Mouse (Mus musculus): ENCODE measurements around the gene Baz2b. TPM values are rescaled to one million over a fixed set of nuclear protein-coding genes. Genes with fewer than 3 reads are reported as not detected.

The Baz2b gene
- polyA plus RNA-seq, 1 experiment from 2014 or later, result 64.6 TPM

GRCm38 (mm10) chr2:59896837-59897236 lies 312.8 kb downstream of the Baz2b start:
- no peak overlapping the region for H3K4me2 ChIP-seq (replicated peaks)
- no peak overlapping the region for H3K9ac ChIP-seq
- no peak for ATAC-seq (ENCODE audit: low FRiP score, low read depth)
- peaks cover 36% of the 10 kb centered on the region for H3K36me3 ChIP-seq
- WGBS, result 46% methylated on average over 8 of the region's 8 CpGs
- H3K27ac ChIP-seq, result no peak overlapping the region; the same call in 1 of the 2 replicates
- H3K4me1 ChIP-seq, result peaks cover 14% of the 10 kb centered on the region
- H3K4me3 ChIP-seq, result no peak overlapping the region
- no peaks in the 10 kb centered on the region for H3K27me3 ChIP-seq
- no peaks in the 10 kb centered on the region for H3K9me3 ChIP-seq

- peaks cover 14% of the 10 kb centered on the region for H3K4me1 ChIP-seq
- no peak overlapping the region for H3K4me2 ChIP-seq (replicated peaks)
- no peak overlapping the region for H3K4me3 ChIP-seq
- H3K27ac ChIP-seq, result peak overlapping the region; percentile 48; the same call in 1 of the 2 replicates
- WGBS, result 56% methylated on average over 7 of the region's 7 CpGs
- H3K9ac ChIP-seq, result no peak overlapping the region
- peaks cover 33% of the 10 kb centered on the region for H3K36me3 ChIP-seq
- ATAC-seq (ENCODE audit: low FRiP score, low read depth), result no peak
- no peaks in the 10 kb centered on the region for H3K9me3 ChIP-seq
- H3K27me3 ChIP-seq, result no peaks in the 10 kb centered on the region
Measured at GRCm38 (mm10) chr2:59896400-59896799, 313.2 kb downstream of the Baz2b start.

DNA sequence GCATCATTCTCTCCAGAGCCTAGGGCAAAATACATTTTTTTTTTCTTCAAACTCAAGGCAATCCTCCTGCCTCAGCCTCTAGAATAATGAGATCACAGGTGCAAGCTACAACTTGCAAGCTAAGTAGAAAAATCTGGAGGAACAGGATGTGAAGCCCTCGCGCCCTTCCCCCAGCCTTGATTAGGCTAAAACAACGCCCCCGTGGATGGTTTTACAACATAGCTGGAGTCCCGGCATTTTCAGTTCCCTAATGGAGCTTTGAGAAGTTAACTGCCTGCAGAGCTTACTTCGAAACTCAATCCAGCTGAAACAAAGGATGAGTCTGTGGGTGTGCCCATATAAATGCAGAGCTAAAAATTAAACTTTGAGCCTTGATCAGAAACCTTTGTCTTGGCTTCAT lies 319.9 kb downstream of the Baz2b start:
- H3K27ac ChIP-seq, result no peak overlapping the region
- no peak overlapping the region for H3K4me2 ChIP-seq (replicated peaks)
- H3K4me3 ChIP-seq, result no peak overlapping the region
- H3K9ac ChIP-seq, result no peak overlapping the region
- no peaks in the 10 kb centered on the region for H3K27me3 ChIP-seq
- 60% methylated on average over 6 of the region's 6 CpGs for WGBS
- 0 out of 2 replicates have a peak, but pooled peaks cover 8% of the 10 kb centered on the region for H3K36me3 ChIP-seq
- ATAC-seq (ENCODE audit: low FRiP score, low read depth), result no peak
- H3K9me3 ChIP-seq, result no peaks in the 10 kb centered on the region
- H3K4me1 ChIP-seq, result no peaks in the 10 kb centered on the region

GRCm38 (mm10) chr2:59882742-59883281 lies 326.8 kb downstream of the Baz2b start:
- Histone ChIP-seq H3K4me1 (peaks cover 3% of the 10 kb centered on the region; the same call in 1 of the 2 replicates), H3K9me3 (peaks cover 4% of the 10 kb centered on the region; the same call in 1 of the 2 replicates), H3K27ac (no peak overlapping the region), H3K4me3 (peak overlapping the region; percentile 85), H3K4me2 (replicated peaks) (peak overlapping the region; percentile 64), H3K27me3 (no peaks in the 10 kb centered on the region), H3K36me3 (peaks cover 5% of the 10 kb centered on the region; the same call in 1 of the 2 replicates), H3K9ac (no peak overlapping the region)
- 74% methylated on average over 8 of the region's 8 CpGs for WGBS
- ATAC-seq (ENCODE audit: low FRiP score, low read depth), result no peak

DNA sequence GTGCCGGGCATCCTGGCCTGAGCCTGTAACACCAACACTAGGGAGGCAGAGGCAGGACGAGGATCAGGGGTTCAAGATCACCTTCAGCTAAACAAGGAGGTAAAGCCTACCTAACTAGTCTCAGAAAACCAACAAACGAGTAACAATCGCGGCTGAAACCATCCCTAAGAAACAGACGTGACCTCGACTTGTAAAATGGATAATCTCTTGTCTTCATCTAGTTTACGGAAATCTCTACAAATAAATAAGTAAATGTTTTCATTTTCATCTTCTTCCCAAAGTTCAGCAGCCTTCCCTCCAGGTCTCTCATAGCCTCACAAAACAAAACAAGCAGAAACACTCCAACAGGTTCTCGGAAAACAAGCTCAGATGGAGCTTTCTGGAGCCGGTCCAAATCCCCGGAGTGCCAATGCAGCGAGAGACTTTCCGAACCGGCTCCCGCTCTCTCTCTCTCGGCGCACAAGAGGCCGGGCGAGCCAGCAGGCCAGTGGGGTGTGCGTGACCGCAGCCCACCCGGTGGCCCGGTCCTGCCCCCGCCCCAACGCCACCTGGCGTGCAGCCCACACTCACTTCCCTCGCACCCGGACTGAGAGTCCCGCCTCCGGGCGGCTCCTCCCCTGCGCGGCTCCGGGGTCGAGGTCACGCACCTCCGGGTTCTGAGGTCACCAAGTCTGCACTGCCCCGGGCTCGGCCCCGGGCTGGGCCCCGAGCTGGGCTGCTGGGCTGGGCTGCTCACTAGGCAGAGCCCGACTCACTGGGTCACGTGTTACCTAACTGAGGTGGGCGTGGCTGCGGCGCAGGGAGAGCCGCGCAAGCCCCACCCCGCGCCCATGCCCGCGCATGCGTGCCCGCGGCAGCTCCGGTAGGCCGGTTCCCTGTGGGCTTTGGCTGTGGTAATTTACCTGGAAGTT lies 327.6 kb downstream of the Baz2b start, which contains the start of gene Wdsub1:
Gene Wdsub1, minus strand, starts transcription at position 761 of the 911 bp plus-strand sequence.
- peaks cover 4% of the 10 kb centered on the region; the same call in 1 of the 2 replicates for H3K9me3 ChIP-seq
- peak within 1 kb of the TSS; percentile 77 for H3K27ac ChIP-seq
- no peaks in the 10 kb centered on the region for H3K27me3 ChIP-seq
- peaks cover 3% of the 10 kb centered on the region; the same call in 1 of the 2 replicates for H3K4me1 ChIP-seq
- peak; percentile 94 for ATAC-seq (ENCODE audit: low FRiP score, low read depth)
- WGBS, result 5% methylated on average over 57 of the region's 57 CpGs
- H3K4me2 ChIP-seq (replicated peaks), result peak within 1 kb of the TSS; percentile 64
- H3K36me3 ChIP-seq, result peaks cover 11% of the 10 kb centered on the region; the same call in 1 of the 2 replicates
- H3K4me3 ChIP-seq, result peak within 1 kb of the TSS; percentile 85
- H3K9ac ChIP-seq, result peak within 1 kb of the TSS; percentile 83

DNA sequence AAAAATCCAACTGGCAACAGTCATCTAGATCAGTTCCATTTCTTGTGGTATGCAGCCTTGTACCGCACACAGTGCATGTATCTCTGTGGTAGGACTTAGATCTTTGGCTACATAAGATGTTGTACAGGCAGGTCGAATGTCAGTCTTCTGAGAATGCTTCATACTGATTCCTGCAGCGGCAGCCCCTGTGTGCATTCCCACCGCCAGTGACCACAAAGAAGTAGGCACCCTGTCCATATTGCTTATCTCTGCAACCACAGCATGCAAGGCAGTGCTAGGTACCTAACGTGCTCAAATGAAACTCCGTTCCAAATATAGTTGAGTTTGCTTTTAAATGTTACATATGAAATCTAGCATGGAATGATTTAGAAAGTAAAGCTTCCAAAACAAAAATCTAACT lies 328.2 kb downstream of the Baz2b start:
- Histone ChIP-seq H3K4me2 (replicated peaks) (peak overlapping the region; percentile 64), H3K27me3 (no peaks in the 10 kb centered on the region), H3K9me3 (peaks cover 4% of the 10 kb centered on the region; the same call in 1 of the 2 replicates), H3K4me1 (peaks cover 3% of the 10 kb centered on the region; the same call in 1 of the 2 replicates), H3K9ac (no peak overlapping the region), H3K27ac (no peak overlapping the region), H3K4me3 (peak overlapping the region; percentile 85), H3K36me3 (peaks cover 13% of the 10 kb centered on the region; the same call in 1 of the 2 replicates)
- 74% methylated on average over 6 of the region's 6 CpGs for WGBS
- no peak for ATAC-seq (ENCODE audit: low FRiP score, low read depth)

GRCm38 (mm10) chr2:59878221-59878620 lies 331.4 kb downstream of the Baz2b start:
- no peak overlapping the region for H3K27ac ChIP-seq
- peaks cover 26% of the 10 kb centered on the region for H3K36me3 ChIP-seq
- no peak overlapping the region for H3K4me2 ChIP-seq (replicated peaks)
- H3K9me3 ChIP-seq, result peaks cover 4% of the 10 kb centered on the region; the same call in 1 of the 2 replicates
- WGBS, result 75% methylated on average over 19 of the region's 19 CpGs
- H3K27me3 ChIP-seq, result no peaks in the 10 kb centered on the region
- no peak for ATAC-seq (ENCODE audit: low FRiP score, low read depth)
- H3K4me3 ChIP-seq, result no peak overlapping the region
- H3K4me1 ChIP-seq, result peaks cover 3% of the 10 kb centered on the region; the same call in 1 of the 2 replicates
- H3K9ac ChIP-seq, result no peak overlapping the region

DNA sequence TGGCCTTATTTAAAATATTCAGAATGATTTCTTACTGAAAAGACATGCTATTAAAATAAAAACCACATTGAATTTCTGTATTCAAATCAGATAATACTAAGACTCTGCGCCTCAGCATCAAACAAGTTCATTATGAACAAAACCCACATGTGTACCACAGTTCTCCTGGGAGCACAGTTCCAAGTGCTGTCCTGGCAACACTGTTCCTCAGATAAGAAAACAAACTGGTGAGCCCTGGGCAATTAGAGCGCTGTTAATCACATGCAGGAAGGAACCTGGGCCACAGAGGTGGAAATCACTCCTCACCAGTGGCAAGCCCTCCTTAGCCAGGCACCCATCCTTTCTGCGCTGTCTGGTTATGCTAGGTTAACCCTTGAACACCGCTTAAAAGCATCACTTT lies 332.3 kb downstream of the Baz2b start:
- Histone ChIP-seq H3K27ac (no peak overlapping the region), H3K4me2 (replicated peaks) (no peak overlapping the region), H3K9ac (no peak overlapping the region), H3K27me3 (no peaks in the 10 kb centered on the region), H3K9me3 (peaks cover 4% of the 10 kb centered on the region; the same call in 1 of the 2 replicates), H3K36me3 (peaks cover 34% of the 10 kb centered on the region), H3K4me3 (no peak overlapping the region), H3K4me1 (peaks cover 3% of the 10 kb centered on the region; the same call in 1 of the 2 replicates)
- no peak for ATAC-seq (ENCODE audit: low FRiP score, low read depth)
- WGBS, result 87% methylated on average over 4 of the region's 4 CpGs

DNA sequence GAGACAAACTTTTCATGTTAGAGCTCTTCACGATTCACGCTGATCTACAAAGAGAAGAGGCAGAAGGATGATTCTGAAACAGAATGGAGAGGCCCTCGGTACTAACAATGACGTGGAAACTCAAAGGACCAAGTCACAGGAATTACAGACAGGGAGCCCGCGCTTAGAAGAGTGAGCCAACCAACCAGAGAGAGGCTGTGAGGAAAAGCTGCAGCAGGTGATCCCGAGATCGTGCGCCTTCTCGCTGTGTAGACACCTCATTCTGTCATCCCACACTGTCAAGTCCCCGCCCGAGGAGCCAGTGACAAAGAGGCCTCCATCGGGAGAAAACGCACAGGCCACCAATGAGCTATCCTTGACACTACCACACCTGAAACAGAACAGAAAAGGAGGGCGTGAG lies 333.2 kb downstream of the Baz2b start:
- no peak for ATAC-seq (ENCODE audit: low FRiP score, low read depth)
- WGBS, result 91% methylated on average over 15 of the region's 15 CpGs

DNA sequence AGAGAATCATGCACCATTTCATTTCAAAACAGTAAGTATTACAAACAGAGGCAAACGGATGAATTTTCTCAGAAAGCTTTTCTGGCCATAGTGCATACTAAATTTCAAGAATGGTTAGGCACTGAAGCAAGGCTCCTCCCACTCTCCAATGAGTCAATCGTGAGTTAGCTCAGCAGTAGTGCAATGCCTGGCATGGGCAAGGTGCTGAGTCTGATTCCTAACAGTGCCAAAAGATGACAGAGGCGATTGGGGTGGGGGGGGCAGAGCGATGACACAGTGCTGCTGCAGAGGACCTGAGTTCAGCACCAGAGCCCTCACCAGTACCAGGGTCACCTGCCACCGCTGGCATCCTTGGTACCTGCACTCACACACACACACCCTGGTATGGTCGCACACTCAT lies 339.1 kb downstream of the Baz2b start:
- no peaks in the 10 kb centered on the region for H3K4me1 ChIP-seq
- no peak overlapping the region for H3K4me2 ChIP-seq (replicated peaks)
- H3K27ac ChIP-seq, result no peak overlapping the region
- H3K36me3 ChIP-seq, result peaks cover 29% of the 10 kb centered on the region
- H3K27me3 ChIP-seq, result no peaks in the 10 kb centered on the region
- no peak overlapping the region for H3K9ac ChIP-seq
- no peaks in the 10 kb centered on the region for H3K9me3 ChIP-seq
- H3K4me3 ChIP-seq, result no peak overlapping the region
- ATAC-seq (ENCODE audit: low FRiP score, low read depth), result no peak
- 89% methylated on average over 6 of the region's 6 CpGs for WGBS

More for the DNA sequence above, 333.2 kb downstream of the Baz2b start:
- H3K9ac ChIP-seq, result no peak overlapping the region
- no peak overlapping the region for H3K27ac ChIP-seq
- H3K36me3 ChIP-seq, result peaks cover 43% of the 10 kb centered on the region
- peaks cover 2% of the 10 kb centered on the region; the same call in 1 of the 2 replicates for H3K4me1 ChIP-seq
- no peak overlapping the region for H3K4me2 ChIP-seq (replicated peaks)
- H3K4me3 ChIP-seq, result no peak overlapping the region
- peaks cover 4% of the 10 kb centered on the region; the same call in 1 of the 2 replicates for H3K9me3 ChIP-seq
- H3K27me3 ChIP-seq, result no peaks in the 10 kb centered on the region

DNA sequence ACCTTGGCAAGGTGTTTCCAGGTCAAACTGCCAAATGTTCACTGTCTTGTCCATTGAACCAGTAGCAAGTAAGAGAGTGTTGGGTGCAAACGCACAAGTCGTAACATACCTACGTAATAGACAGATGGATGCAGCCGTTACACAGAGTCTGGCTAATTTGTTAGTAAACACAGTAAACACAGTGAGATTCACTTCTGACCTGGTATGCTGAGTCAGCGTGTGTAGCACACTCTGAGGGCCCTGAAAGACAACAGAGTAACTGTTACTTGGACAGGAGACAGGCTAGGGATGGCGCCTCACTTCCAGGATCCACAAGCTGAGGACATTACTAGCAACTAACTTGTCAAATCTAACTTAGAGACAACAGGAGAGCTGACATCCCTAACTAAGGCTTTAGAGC lies 347.0 kb downstream of the Baz2b start:
- H3K36me3 ChIP-seq, result peaks cover 44% of the 10 kb centered on the region
- ATAC-seq (ENCODE audit: low FRiP score, low read depth), result no peak
- H3K27ac ChIP-seq, result no peak overlapping the region
- no peak overlapping the region for H3K4me3 ChIP-seq
- H3K27me3 ChIP-seq, result no peaks in the 10 kb centered on the region
- H3K9ac ChIP-seq, result no peak overlapping the region
- H3K4me2 ChIP-seq (replicated peaks), result no peak overlapping the region
- H3K9me3 ChIP-seq, result no peaks in the 10 kb centered on the region
- WGBS, result 86% methylated on average over 6 of the region's 6 CpGs
- no peaks in the 10 kb centered on the region for H3K4me1 ChIP-seq

GRCm38 (mm10) chr2:59854363-59854762 lies 355.3 kb downstream of the Baz2b start:
- Histone ChIP-seq H3K9ac (no peak overlapping the region), H3K27ac (no peak overlapping the region), H3K4me3 (no peak overlapping the region), H3K9me3 (no peaks in the 10 kb centered on the region), H3K4me2 (replicated peaks) (no peak overlapping the region), H3K4me1 (no peaks in the 10 kb centered on the region), H3K27me3 (no peaks in the 10 kb centered on the region), H3K36me3 (peaks cover 54% of the 10 kb centered on the region)
- 54% methylated on average over 9 of the region's 9 CpGs for WGBS
- ATAC-seq (ENCODE audit: low FRiP score, low read depth), result no peak
